Mouse (Mus musculus) adrenal gland, adult 2 months (tissue): ENCODE data around the gene Zc3h7a. TPM values are rescaled to one million over a fixed set of nuclear protein-coding genes. Genes with fewer than 3 reads are reported as not detected.

Experiments used
- microRNA-seq, 2 experiments: library from miRNA; unstranded; fragments of <30 nt; microRNA quantifications; one replicate each; pipeline ENCODE4 v1.2.0; 2021
- polyA plus RNA-seq: library from polyadenylated mRNA; depleted of rRNA; stranded (reverse); fragments of >200 nt; gene quantifications from 2 replicates; pipeline ENCODE4 v1.2.3, GENCODE M21; 2012; rRNA removed
- total RNA-seq, 2 experiments: library from RNA; stranded (reverse); gene quantifications; 2 replicates each; pipeline ENCODE4 v1.2.3; 2021

Gene Zc3h7a
- total and polyA plus RNA-seq, 3 experiments = 15.0 to 79.2 (median 46.7) TPM

Small RNA genes within 50 kb of the gene (microRNA-seq; reads per million reads assigned to microRNA genes)
- gene Gm23935 = 15.3 to 63.7 reads per million in 2 experiments

Other genes starting within 250 kb of the Zc3h7a start
- 10 to 100 TPM in 1 of 2 experiments, 1 to 10 TPM in 1; 9.7 to 16.5 TPM for gene Snn, start 115.4 kb downstream of the Zc3h7a start, total RNA-seq
- gene Snn, start 115.4 kb downstream of the Zc3h7a start, polyA plus RNA-seq = 9.1 and 9.2 TPM in 2 replicates
- gene Litaf, start 110.2 kb downstream of the Zc3h7a start, total RNA-seq = 10 to 100 TPM; 50.4 to 65.2 TPM
- gene Litaf, start 110.2 kb downstream of the Zc3h7a start, polyA plus RNA-seq = 221 and 284 TPM in 2 replicates
- 10 to 100 TPM; 33.2 to 72.4 TPM for gene Txndc11, start 41.7 kb downstream of the Zc3h7a start, total RNA-seq
- 25.9 and 38.3 TPM in 2 replicates for gene Txndc11, start 41.7 kb downstream of the Zc3h7a start, polyA plus RNA-seq
- 10 to 100 TPM; 65.7 to 82.2 TPM for gene Rsl1d1, start 26.9 kb upstream of the Zc3h7a start, total RNA-seq
- gene Rsl1d1, start 26.9 kb upstream of the Zc3h7a start, polyA plus RNA-seq = 1.3 TPM in 2 replicates
- 100 to 1,000 TPM; 120 to 193 TPM for gene Gspt1, start 77.9 kb upstream of the Zc3h7a start, total RNA-seq
- 61.8 and 118 TPM in 2 replicates for gene Gspt1, start 77.9 kb upstream of the Zc3h7a start, polyA plus RNA-seq
- not detected for gene Tnfrsf17, start 137.4 kb upstream of the Zc3h7a start, total RNA-seq
- not detected in 2 replicates for gene Tnfrsf17, start 137.4 kb upstream of the Zc3h7a start, polyA plus RNA-seq
- gene Snx29, start 146.5 kb upstream of the Zc3h7a start, total RNA-seq = 10 to 100 TPM; 16.8 to 19.4 TPM
- 4.8 and 6.5 TPM in 2 replicates for gene Snx29, start 146.5 kb upstream of the Zc3h7a start, polyA plus RNA-seq